Mouse (Mus musculus): ENCODE measurements around the gene Atg2b.
A peak's percentile ranks its signal among the peaks of the same experiment; 100 is the strongest.

Gene Atg2b

GRCm38 (mm10) chr12:105685001-105685691 lies at the start of gene Atg2b:
Atg2b (minus strand) TSS chr12:105685211.
- DNase-seq (ENCODE audit: low read depth, low spot score): peak; percentile 99

DNA sequence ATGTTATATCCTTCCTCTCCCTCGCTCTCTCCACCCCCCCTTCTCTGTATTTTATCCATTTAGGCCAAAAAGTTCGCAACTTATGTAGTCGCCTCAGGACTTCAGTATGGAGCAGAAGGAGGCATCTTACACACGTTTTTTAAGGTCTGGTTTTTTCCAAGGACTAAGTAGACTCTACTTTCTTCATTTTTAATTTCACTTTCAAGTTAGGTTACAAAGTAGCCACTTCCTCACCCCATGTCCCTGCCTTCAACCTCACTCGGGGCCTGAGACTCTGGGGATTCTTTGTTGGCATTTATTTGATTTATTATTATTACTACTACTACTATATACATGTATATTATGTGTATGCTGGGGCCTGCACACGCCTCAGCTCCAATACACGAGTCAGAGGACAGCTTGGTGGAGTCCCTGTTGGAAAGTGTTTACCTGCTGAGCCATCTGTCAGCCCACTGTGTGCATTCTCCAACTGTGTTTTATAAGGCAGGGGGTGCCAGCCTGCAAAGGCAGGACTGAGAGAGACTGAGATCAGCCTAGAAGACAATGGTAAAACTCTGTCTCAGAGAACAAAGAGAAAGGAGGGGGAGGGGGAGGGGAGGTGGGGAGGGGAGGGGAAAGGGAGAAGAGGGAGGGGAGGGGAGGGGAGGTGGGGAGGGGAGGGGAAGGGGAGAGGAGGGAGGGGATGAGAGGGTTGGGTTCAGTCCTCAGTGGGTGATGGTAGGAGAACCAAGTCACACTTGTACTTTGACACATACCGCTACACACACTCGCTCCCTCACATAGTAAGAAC lies 48.6 kb upstream of the Atg2b start:
- DNase-seq (ENCODE audit: low read depth, low spot score): peak; percentile 72

DNA sequence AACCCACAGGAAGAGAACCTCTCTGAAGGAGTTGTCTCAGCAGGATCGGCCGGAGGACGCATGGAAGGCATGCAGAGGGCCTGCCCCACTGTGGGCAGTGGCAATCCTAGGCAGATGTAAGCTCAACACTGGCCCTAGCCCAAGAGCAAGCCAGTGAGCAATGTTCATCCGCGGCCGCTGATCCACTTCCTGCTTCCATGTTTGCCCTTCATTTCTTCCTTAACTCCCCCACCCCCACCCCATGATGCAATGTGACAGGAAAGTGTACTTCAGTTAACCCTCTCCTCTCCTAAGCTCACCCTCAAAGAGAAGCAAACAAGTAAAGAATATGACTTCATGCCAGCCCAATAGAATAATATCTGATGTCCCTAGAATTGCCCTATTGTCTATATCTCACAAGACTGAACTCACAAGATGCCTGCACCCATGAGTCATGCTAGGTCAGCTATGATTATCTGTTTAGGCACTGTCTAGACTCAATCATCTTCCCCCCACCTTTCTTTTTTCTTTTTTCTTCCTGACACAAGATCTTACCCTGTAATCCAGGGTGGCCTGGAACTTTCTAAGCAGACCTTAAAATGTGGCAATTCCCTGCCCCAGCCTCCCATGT lies 45.9 kb upstream of the Atg2b start:
- DNase-seq (ENCODE audit: low read depth, low spot score): peak; percentile 74

DNA sequence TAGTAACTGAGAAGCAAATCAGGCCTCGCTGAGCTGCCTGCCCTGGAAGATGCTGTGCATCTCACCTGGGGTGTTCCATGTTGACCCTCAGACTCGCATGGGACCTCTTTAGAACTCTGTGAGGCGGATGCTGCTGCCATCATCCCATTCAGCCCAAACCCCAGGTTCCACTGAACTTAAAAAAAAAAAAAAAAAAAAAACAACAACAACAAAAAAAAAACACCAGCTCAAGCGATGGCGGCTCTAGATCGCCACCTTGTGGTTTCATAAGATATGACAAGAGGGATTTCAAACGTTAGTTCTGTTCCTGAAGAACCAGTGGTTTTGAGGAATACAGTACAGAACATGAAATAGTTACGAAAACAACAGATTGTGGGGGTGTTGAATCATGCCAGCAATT lies 43.0 kb upstream of the Atg2b start:
- DNase-seq (ENCODE audit: low read depth, low spot score): peak; percentile 66

- no peak for DNase-seq (ENCODE audit: low read depth, low spot score)
These were observed 42.3 kb upstream of the Atg2b start for GRCm38 (mm10) chr12:105727268-105727667.

- no peak for DNase-seq (ENCODE audit: low read depth, low spot score)
These were observed 40.7 kb upstream of the Atg2b start for GRCm38 (mm10) chr12:105725736-105726135.

GRCm38 (mm10) chr12:105724616-105725015 lies 39.6 kb upstream of the Atg2b start:
- no peak for DNase-seq (ENCODE audit: low read depth, low spot score)

- DNase-seq (ENCODE audit: low read depth, low spot score): peak; percentile 71
These were observed 37.6 kb upstream of the Atg2b start for GRCm38 (mm10) chr12:105722657-105723056.

GRCm38 (mm10) chr12:105721452-105722132 lies 36.6 kb upstream of the Atg2b start:
- no peak for DNase-seq (ENCODE audit: low read depth, low spot score)

GRCm38 (mm10) chr12:105720196-105720595 lies 35.2 kb upstream of the Atg2b start:
- peak; percentile 80 for DNase-seq (ENCODE audit: low read depth, low spot score)

GRCm38 (mm10) chr12:105718616-105719015 lies 33.6 kb upstream of the Atg2b start:
- peak; percentile 79 for DNase-seq (ENCODE audit: low read depth, low spot score)

DNA sequence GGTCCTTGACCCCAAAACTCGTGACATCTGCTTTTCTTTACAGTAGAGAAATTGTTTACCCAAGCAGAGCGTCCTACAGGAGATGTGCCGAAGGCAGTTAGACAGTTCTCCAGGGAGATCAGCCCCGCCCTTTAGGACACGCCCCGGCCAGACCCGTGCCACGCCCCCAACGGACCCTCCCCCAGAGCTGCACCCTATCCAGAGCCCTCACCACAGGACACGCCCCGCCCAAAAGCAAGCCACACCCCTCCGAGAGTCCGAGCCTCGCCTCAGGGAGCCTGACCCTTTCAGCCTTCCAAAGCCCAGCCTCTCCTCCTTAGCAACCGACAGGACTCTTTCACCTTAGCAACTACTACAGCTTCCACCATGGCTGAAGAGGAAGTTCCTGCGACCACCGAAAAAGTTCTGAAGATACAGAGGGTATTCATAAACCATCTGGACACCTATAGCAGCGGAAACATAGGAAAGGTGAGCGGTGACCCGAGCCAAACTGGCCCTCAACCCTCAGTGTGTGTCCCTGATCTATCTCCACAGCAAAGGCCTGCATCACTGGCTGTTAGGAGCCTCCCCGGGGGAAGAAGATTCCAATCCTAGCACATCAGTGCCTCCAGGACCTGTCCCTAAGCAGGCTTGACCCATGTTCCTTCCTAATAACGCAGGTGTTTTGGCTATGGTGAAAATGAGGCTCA lies 20.9 kb upstream of the Atg2b start, which contains the start of gene Ak7:
TSS of gene Ak7 (plus strand) at position 178 of the 689 bp plus-strand sequence.
- DNase-seq (ENCODE audit: low read depth, low spot score): peak; percentile 98

DNA sequence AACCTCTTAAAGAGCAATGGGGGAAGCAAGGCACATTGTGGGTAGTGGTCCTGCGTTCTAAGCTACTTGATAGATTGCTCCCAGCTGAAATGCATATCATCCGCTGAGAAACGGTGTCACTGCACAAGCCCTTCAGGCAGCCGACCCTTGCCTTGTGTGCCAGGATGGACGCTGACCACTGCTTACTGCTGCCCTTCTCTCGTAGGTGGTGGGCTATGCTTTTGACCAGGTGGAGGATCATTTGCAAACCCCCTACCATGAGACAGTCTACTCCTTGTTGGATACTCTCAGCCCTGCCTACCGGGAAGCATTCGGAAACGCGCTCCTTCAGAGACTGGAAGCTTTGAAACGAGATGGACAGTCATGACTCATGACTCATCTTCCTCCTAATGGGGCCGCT lies 15.4 kb upstream of the Atg2b start:
- no peak for DNase-seq (ENCODE audit: low read depth, low spot score)

DNA sequence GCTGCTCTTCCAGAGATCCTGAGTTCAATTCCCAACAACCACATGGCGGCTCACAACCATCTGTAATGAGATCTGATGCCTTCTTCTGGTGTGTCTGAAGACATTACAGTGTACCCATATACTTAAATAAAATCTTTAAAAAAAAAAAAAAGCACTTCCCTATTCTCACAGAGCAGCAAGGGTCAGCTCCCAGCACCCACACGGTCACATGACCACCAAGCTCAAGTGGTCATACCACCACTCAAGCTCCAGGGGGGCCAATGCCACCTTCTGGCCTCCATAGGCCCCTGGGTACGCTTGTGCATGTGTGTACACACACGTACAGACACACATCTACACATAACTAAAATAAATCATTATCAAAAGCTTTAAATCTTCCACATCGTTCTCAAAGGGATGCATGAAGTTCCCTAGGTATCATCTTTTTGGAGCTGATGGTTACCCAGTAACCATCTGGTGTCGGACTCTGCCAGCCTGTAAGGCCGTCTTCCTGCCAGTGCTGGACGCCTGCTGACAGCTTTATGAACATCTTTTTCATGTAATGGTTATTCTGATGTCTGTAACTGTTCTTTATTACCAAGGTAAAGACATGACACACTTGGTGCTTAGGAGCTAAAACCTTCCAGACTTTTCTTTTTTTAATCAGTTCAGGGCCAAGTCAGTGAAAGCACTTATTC lies 12.2 kb upstream of the Atg2b start:
- no peak for DNase-seq (ENCODE audit: low read depth, low spot score)

DNA sequence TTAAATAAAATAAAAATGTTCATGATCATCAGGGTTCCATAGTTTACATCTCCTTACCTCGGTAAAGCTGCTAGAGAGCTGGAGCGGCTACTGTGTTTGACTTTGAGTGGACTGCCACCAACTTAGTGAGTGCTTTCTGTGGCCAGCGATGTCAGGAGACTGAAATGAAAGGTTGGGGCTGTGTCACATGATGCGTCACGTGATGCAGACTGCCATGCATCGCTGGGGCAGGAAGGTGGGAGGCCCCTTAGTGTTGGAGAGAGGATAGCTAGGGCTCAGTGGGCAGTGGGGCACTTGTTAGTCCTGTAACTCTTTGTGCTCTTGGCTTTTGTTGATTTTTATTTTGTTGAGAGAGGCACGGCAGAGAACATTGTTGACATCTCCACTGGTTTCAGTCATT lies 10.8 kb upstream of the Atg2b start:
- DNase-seq (ENCODE audit: low read depth, low spot score): peak; percentile 72

GRCm38 (mm10) chr12:105694021-105694420 lies 9.0 kb upstream of the Atg2b start:
- DNase-seq (ENCODE audit: low read depth, low spot score): no peak

DNA sequence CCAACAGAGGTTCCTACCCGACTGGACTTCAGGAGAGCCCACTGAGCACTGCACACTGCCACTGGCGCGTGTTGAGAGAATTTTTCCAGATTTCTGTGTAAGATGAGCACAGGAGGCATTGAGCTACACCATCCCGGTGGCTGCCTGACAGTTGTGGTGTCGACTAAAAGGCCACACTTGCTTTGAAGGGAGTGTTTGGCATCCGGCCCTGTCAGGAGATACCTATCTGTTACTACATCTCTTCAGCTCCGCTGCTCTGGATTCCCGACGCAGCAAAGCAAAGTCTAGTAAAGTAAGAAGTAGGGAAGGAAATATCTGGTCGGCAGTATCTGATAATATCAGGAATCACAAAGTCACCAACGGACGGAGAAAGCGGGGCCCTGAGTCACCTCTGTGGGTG lies 4.4 kb upstream of the Atg2b start:
- DNase-seq (ENCODE audit: low read depth, low spot score): no peak

GRCm38 (mm10) chr12:105688546-105688945 lies 3.5 kb upstream of the Atg2b start:
- no peak for DNase-seq (ENCODE audit: low read depth, low spot score)

GRCm38 (mm10) chr12:105687416-105687815 lies 2.4 kb upstream of the Atg2b start:
- DNase-seq (ENCODE audit: low read depth, low spot score): no peak

- DNase-seq (ENCODE audit: low read depth, low spot score): no peak
These were observed 1.8 kb upstream of the Atg2b start for GRCm38 (mm10) chr12:105686791-105687190.

Data from R1 (cell line).